Mouse (Mus musculus) megakaryocyte, embryonic 14.5 days (primary cell): Measurements from ENCODE around the gene Zfp110.

Experiments
- FLI1 ChIP-seq: IDR thresholded peaks from 2 replicates; pipeline ENCODE4 v1.6.1; 2012; ENCODE audit warnings: low read length, inconsistent platforms, mixed read lengths
- GATA1 ChIP-seq: IDR thresholded peaks from 3 replicates; pipeline ENCODE4 v1.6.1; 2012; ENCODE audit warnings: mixed read lengths, low read length, inconsistent platforms, borderline replicate concordance

GRCm38 (mm10) chr7:12887585-12887984 is 53.0 kb downstream of the Zfp110 start:
- TF ChIP-seq FLI1 (no peak), GATA1 (no peak)
